Mouse (Mus musculus) megakaryocyte, embryonic 14.5 days (primary cell): Measurements from ENCODE around the gene Pdcd4. TPM values are rescaled to one million over a fixed set of nuclear protein-coding genes. Genes with fewer than 3 reads are reported as not detected.
"Not testable (repeated sequence)": the region's sequence is repeated elsewhere in the genome, so short reads cannot be mapped to it uniquely, and the experiment has no call there.

ENCODE experiments used
- H3K27me3 ChIP-seq: replicated peaks from 2 replicates; pipeline ENCODE3; 2012; ENCODE audit warnings: inconsistent platforms
- H3K36me3 ChIP-seq: replicated peaks from 2 replicates; pipeline ENCODE3; 2012; ENCODE audit warnings: low read length, inconsistent platforms, mixed read lengths
- H3K4me1 ChIP-seq: 2 replicates; pipeline ENCODE4 v1.6.1; 2012; ENCODE audit warnings: inconsistent platforms
- H3K4me3 ChIP-seq: replicated peaks from 2 replicates; pipeline ENCODE3; 2012; ENCODE audit warnings: moderate library complexity, mild to moderate bottlenecking, inconsistent platforms
- H3K9me3 ChIP-seq: 2 replicates; pipeline ENCODE4 v1.6.1; 2012; ENCODE audit warnings: inconsistent platforms
- FLI1 ChIP-seq: IDR thresholded peaks from 2 replicates; pipeline ENCODE4 v1.6.1; 2012; ENCODE audit warnings: low read length, inconsistent platforms, mixed read lengths
- GATA1 ChIP-seq: IDR thresholded peaks from 3 replicates; pipeline ENCODE4 v1.6.1; 2012; ENCODE audit warnings: mixed read lengths, low read length, inconsistent platforms, borderline replicate concordance
- polyA plus RNA-seq: library from polyadenylated mRNA; stranded (reverse); fragments of >175 nt; gene quantifications from 2 replicates; pipeline ENCODE4 v1.2.3, GENCODE M21; 2012; ENCODE audit warnings: low replicate concordance; ENCODE audit not compliant: insufficient read depth

Pdcd4 gene
- polyA plus RNA-seq, 1 experiment: 25.4 TPM

DNA sequence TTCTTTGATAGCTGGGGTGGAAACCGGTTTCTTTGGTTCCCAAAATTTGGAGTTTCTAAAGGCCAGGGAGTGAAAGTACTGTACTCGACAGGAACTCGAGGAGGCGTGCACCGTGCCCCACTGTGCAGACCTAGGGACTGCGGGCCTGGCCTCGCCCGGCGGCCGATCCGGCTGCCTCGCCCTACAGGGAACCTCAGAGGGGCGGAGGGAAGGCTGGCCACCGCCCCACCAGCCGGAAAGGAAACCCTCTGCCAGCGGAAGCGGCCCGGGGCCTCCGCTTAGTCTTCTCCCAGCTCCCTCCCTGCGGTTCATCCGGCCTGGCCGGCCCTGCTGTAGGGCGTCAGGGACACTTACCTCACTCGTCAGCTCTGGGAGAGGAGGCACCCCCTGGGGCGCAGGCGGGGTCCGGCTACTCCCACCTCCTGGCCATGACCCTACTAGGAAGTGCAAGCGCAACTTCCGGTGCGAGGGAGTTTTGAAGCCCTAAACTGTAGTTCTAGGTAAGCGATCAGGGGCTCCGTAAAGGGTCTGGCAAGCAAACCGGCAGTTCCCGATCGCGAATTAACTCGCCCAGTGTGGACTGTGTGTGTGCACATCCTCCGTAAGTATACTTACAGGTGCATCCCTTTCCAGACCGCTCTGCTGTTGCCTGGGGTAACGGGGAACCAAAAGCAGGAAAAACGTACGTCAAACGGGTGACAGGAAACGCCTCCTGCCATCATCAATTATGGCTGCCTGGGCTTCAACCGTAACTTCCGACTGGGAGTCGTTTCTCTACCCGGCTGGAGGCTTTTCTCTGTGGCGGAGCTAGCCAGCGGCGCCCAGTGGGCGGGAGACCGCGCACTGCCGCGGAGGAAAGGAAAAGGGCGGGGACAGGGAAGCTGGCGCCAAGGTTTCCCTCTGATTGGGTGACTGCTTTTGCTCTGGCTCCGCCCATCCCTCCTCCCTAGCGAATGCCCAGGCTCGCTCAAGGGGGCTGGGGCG, 52.1 kb downstream of the Pdcd4 start, which contains the start of the genes Shoc2 and Bbip1:
TSS of gene Shoc2 (plus strand) at position 505 of the 984 bp plus-strand sequence.
TSS of gene Bbip1 (minus strand) at position 826 of the 984 bp plus-strand sequence.
- Histone ChIP-seq H3K9me3 (no peaks in the 10 kb centered on the region), H3K36me3 (peaks cover 29% of the 10 kb centered on the region), H3K4me1 (peaks cover 52% of the 10 kb centered on the region), H3K4me3 (peak within 1 kb of the TSS; percentile 98), H3K27me3 (no peaks in the 10 kb centered on the region)
- TF ChIP-seq GATA1 (no peak), FLI1 (peak; percentile 77)

- Histone ChIP-seq H3K4me3 (peak overlapping the region; percentile 98), H3K4me1 (peaks cover 54% of the 10 kb centered on the region)
Observed at GRCm38 (mm10) chr19:53944786-53945169, 52.7 kb downstream of the Pdcd4 start.

DNA sequence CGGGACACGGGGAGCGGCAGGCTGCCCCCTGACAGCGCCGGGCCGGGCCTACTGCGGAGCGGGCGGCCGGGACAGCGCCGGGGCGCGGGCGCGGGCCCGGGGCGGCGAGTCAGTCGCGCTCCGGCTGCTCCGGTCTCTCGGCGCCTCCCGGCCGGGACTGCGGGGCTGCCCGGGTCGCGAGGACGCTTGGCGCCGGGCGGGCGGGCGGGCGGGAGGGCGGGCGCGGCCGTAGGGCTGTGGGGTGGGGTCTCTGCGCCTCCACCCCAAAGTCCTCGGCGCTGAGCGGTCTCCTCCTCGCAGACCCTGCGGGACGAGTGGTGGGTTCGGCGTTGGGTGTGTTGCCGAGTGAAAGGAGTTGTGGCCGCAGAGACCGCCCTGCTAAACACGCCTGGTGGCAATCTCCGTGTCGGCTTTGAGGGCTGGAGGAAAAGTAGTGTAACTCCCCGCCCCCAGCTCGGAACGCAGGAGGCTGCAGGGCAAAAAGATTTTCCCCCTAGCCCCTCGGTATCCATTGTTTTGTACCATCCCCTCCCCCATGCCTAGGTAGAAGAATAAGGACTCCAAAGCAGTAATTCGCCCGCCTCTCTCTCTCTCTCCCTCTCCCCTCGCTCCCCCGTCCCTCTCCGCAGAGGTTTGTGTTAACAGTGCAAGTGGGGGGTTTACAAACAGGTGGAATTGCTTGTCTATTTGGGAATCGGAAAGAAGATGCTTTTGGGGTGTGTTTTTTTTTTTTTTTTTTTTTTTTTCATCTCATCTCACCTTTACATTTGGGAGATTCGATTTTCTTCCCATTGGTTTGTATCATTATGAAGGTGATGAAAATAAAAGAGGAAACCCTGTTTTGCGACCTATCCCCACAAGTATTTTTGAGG, 53.4 kb downstream of the Pdcd4 start:
- H3K4me3 ChIP-seq: peak overlapping the region; percentile 98
- H3K27me3 ChIP-seq: no peaks in the 10 kb centered on the region
- TF ChIP-seq FLI1 (no peak), GATA1 (no peak)
- H3K36me3 ChIP-seq: peaks cover 21% of the 10 kb centered on the region
- H3K9me3 ChIP-seq: no peaks in the 10 kb centered on the region
- peaks cover 58% of the 10 kb centered on the region for H3K4me1 ChIP-seq

More at GRCm38 (mm10) chr19:53944786-53945169, 52.7 kb downstream of the Pdcd4 start:
- Histone ChIP-seq H3K36me3 (peaks cover 24% of the 10 kb centered on the region), H3K27me3 (no peaks in the 10 kb centered on the region), H3K9me3 (no peaks in the 10 kb centered on the region)
- TF ChIP-seq GATA1 (no peak), FLI1 (no peak)

GRCm38 (mm10) chr19:53957513-53957912, 65.5 kb downstream of the Pdcd4 start:
- TF ChIP-seq GATA1 (no peak), FLI1 (no peak)

DNA sequence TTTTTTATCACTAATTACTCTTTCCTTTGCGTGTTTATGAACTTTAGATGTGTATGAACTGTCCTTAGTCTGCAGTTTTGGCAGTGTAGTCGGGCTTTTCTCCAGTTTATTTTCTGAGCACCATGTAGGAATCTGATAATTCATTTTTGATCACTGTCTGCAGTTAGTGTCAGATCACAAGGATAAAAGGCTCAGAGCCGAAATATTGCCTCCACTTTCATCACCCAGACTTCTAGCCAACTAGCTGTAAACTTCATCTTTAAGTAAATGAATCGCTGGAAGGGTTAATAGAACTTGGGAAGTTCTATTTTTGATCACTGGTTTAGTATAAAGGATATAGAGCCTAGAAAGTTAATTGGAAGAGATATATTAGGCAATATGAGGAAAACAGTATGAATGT, 70.5 kb downstream of the Pdcd4 start:
- H3K36me3 ChIP-seq: peaks cover 14% of the 10 kb centered on the region
- H3K4me1 ChIP-seq: peaks cover 15% of the 10 kb centered on the region
- TF ChIP-seq FLI1 (no peak), GATA1 (no peak)
- no peak overlapping the region for H3K4me3 ChIP-seq
- H3K27me3 ChIP-seq: no peaks in the 10 kb centered on the region
- no peaks in the 10 kb centered on the region for H3K9me3 ChIP-seq

More at GRCm38 (mm10) chr19:53957513-53957912, 65.5 kb downstream of the Pdcd4 start:
- Histone ChIP-seq H3K36me3 (peaks cover 9% of the 10 kb centered on the region), H3K9me3 (no peaks in the 10 kb centered on the region), H3K4me3 (no peak overlapping the region), H3K27me3 (no peaks in the 10 kb centered on the region), H3K4me1 (peaks cover 33% of the 10 kb centered on the region)

GRCm38 (mm10) chr19:53964347-53964746, 72.3 kb downstream of the Pdcd4 start:
- Histone ChIP-seq H3K36me3 (peaks cover 17% of the 10 kb centered on the region), H3K4me1 (peaks cover 19% of the 10 kb centered on the region)
- not testable (repeated sequence) for H3K27me3 ChIP-seq, H3K9me3 ChIP-seq, H3K4me3 ChIP-seq

GRCm38 (mm10) chr19:53964910-53965633, 73.0 kb downstream of the Pdcd4 start:
- Histone ChIP-seq H3K4me3 (no peak overlapping the region), H3K9me3 (no peaks in the 10 kb centered on the region), H3K4me1 (peaks cover 26% of the 10 kb centered on the region), H3K36me3 (peaks cover 17% of the 10 kb centered on the region), H3K27me3 (no peaks in the 10 kb centered on the region)
- TF ChIP-seq FLI1 (no peak), GATA1 (no peak)

DNA sequence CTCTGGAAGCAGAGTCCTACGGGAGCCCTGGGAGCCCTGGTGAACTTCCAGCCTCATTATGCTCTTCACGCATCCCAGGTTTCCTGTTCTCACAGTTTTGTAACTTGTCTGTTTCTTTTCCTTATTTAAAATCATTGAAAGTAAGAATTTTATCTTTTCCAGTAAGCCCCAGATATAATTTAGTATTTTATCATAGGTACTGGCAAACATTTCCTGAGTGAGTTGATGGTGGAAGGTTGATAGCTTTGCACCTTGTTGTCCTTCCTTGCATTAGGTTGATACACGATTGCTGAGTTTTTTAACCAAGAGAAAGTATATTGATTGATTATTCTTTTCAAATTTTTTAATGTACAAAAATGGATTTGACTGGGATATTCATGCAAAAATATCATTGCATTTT, 77.2 kb downstream of the Pdcd4 start:
- Histone ChIP-seq H3K4me3 (no peak overlapping the region), H3K36me3 (peaks cover 5% of the 10 kb centered on the region), H3K4me1 (peaks cover 46% of the 10 kb centered on the region), H3K9me3 (no peaks in the 10 kb centered on the region), H3K27me3 (no peaks in the 10 kb centered on the region)
- TF ChIP-seq FLI1 (no peak), GATA1 (no peak)

DNA sequence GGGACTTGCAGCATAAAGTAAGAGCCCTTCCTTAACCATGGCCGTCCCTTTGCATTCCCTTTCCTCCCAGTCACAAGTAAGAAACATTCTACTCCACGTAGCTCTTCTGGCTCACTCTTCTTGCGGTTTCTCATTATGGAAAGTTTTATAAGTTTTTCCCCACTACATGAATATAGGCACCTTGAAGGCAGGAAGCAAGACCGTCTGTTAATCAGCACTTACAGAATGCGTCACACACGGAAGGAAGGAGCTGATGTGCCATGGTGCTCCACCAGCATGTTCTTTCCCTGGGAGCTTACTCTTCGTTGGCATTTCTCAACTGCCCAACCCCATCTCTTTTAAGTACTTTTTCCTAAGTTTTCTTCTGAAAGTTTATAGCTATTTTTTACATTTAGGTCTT, 79.9 kb downstream of the Pdcd4 start:
- Histone ChIP-seq H3K27me3 (no peaks in the 10 kb centered on the region), H3K9me3 (no peaks in the 10 kb centered on the region), H3K4me1 (peaks cover 53% of the 10 kb centered on the region), H3K36me3 (peaks cover 16% of the 10 kb centered on the region), H3K4me3 (peak overlapping the region; percentile 88)
- TF ChIP-seq FLI1: no peak
- TF ChIP-seq GATA1: no peak; the same call in 2 of the 3 replicates
